Mouse (Mus musculus) spleen, postnatal 4 days (tissue): ENCODE data around the gene Tlr9.

Experiments
- DNase-seq, 2 experiments: peaks; one replicate each; pipeline ENCODE4 v3.0.0; 2022; ENCODE audit warnings: low spot score in 2 of 2

The Tlr9 gene

DNA sequence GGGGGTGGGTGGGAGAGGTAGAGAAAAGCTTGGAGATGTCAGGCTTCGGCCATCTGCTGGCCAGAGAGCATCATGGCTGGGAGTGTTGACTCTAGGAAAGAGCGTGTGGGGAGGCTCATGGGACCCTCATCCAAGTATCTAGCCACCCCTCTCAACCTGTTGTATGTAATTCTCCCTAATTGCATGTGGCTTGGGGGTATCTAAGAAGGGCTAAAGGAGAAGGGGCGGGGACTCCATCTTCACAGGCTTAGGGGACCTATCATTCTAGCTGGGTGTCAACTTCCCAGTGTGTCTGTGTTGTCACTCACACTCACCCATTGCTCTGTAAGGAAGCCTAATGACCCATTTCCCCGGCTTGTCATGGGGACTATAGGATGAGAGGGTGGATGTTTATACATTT lies 9.4 kb downstream of the Tlr9 start:
- DNase-seq, result no peak

DNA sequence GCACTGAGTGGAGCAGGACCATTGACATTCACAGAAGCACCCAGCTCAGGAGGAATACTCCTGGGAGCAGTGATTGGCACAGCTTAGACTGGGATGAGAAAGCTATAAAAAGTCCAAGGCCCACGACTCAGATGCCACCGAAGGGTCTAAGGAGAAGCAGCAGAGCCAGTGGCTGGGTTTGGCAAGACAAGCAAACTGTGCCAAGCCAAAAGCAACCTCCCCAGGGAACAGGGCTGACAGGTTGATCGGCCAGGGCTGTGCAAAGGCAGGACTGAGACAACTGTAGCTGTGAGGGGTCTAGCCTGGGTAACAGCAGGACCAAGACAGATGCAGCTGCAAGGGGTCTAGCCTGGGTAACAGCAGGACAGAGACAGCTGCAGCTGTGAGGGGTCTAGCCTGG lies 10.6 kb downstream of the Tlr9 start:
- DNase-seq, result no peak

DNA sequence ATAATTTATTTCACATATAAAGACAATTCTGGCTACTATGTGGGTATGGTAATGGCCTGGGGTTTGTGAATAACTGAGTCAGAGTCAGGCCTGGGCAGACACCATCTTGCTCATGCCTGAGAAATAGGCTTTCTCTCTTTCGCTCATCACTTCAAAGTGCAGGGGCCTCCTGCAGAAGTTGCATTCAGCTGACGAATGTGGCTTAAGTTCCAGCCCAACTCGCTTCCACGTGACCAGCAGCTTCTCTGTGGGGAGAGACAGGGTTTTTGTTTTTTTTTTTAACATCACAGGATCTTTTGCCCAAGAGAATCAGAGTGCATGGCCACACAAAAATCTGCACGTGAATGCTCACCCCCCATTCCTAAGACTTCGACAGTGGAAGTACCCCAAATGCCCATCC lies 11.6 kb downstream of the Tlr9 start:
- DNase-seq, result no peak

GRCm38 (mm10) chr9:106235194-106235830 lies 12.9 kb downstream of the Tlr9 start:
- no peak for DNase-seq

- DNase-seq, result no peak
Measured at GRCm38 (mm10) chr9:106236156-106236817, 13.9 kb downstream of the Tlr9 start.

DNA sequence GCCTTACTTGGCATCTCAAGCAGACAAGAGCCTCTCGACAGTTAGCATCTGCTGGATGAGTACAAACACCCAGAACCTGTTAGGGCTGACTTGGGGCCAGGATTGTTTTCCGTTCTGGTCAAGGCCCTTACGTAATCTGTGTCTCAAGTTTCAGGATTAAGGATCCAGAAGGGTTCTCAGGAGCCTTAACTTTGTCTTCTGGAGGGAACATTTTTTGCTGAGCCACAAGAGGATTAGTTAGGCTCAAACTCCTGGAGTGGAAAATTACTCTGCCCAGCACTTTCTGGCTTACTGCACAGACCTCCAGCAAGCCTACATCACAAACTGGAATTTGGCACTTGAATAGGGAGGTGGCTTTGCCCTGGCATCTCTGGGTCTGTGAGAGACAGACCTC lies 14.4 kb downstream of the Tlr9 start:
- no peak for DNase-seq

- no peak for DNase-seq
Measured at GRCm38 (mm10) chr9:106237401-106237800, 15.0 kb downstream of the Tlr9 start.

GRCm38 (mm10) chr9:106237878-106238277 lies 15.5 kb downstream of the Tlr9 start:
- no peak for DNase-seq

DNA sequence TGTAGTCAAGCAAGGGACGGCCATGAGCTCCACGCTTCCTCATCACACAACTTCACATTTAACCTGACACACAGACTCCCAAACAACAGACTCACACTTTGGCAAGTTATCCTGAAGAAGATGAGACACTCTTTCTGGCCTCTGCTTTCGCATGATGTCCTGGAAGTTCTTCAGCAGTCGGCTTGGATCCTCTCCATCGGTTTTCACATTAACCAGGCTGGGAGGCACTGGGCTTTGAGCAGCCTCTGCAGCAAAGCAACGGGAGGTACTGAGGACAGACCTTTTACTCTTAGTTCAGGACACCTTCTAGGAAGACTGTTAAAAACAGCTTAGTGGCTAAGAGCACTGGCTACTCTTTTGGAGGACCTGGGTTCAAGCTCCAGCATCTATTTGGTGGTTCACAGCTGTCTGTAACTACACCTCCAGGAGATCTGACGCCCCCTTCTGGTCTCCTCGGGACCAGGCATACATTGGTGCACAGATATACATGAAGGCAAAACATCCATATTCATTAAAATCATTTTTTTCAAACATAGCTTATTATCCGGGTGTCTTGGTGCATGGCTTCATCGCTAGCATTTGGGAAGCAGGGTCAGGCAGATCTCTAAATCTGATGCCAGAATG lies 19.3 kb downstream of the Tlr9 start:
- DNase-seq, result no peak

GRCm38 (mm10) chr9:106242813-106243488 lies 20.6 kb downstream of the Tlr9 start:
- DNase-seq, result no peak

GRCm38 (mm10) chr9:106249550-106249949 lies 27.2 kb downstream of the Tlr9 start:
- no peak for DNase-seq

DNA sequence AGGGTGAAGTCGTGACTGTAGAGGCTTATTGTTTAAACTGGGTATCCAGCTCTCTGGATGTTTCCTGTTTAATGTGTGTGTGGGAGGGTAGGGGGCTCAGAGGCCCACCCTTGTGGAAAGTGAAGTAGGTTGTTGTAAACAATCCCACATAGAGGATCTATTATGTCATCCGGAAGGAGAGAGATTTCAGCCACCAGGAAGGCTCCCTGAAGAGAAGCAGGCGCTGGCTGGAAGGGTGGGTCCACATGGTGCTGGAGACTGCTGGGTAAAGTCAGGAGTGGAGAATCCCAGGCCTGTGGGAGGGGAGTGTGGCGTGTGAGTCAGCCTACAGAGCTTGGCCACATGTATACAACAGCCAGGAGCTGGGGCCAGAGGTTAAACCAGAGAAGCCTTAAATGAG lies 27.8 kb downstream of the Tlr9 start:
- no peak for DNase-seq

GRCm38 (mm10) chr9:106251066-106251465 lies 28.7 kb downstream of the Tlr9 start:
- DNase-seq, result no peak

DNA sequence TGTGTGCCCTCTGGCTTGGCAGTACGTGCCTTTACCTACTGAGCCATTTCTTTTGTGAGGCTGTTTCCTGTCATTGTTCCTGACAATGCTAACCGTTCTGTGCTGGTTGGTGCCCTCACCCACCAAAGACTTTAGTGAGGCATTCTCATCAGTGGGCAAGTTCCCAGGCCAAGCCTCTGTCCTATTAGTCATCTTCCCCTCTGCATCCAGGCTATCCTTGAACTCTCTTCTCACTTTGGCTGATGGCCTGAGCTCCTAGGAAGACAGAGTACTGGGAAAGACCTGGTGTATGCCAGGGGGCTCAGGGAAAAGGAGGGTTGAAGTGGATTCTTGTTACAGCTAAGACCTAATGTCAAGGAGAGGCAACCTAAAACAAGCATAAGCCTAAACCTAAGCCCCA lies 31.6 kb downstream of the Tlr9 start:
- DNase-seq, result no peak

GRCm38 (mm10) chr9:106258412-106258811 lies 36.0 kb downstream of the Tlr9 start:
- no peak for DNase-seq

GRCm38 (mm10) chr9:106258990-106259389 lies 36.6 kb downstream of the Tlr9 start:
- no peak for DNase-seq

DNA sequence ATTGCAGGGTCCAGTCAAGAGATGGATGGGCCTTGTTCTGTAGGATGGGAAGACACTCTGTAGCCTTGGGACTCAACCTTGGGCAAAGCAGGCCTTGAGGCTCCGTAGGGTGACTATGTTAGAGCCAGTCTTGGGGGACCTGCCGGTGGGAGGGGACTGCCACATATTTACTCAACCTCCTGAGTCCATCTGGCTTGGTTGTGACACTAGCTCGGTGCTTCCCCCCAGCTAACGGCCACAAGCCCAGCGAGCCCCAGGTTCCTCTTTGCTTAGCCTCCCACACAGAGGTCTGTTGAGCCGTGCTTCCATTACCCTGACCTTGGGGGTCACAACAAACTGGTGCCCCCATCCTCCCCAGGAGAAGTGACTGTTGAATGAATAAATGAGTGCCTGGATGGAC lies 38.7 kb downstream of the Tlr9 start:
- peak in 1 of 2 experiments; percentile 40 for DNase-seq

- DNase-seq, result no peak
Measured at GRCm38 (mm10) chr9:106261491-106261890, 39.1 kb downstream of the Tlr9 start.

DNA sequence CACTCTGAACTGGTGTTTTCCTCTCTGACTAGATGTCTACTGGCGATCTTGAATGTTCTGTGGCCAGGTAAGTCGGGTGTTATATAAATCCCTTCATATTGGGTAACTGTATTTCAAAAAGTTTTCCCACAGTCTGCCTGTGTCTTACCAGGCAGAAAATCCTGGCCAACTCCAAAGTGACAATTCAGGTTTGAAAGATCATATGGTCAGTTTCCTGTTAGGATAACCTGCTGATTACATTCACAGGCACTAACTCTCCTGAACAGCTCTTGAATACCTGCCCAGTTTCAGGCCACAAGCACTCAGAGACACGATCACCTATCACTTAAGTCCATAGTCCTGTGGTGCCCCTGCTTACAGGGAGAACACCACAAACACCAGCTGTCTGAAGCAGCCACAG lies 39.7 kb downstream of the Tlr9 start:
- no peak for DNase-seq

DNA sequence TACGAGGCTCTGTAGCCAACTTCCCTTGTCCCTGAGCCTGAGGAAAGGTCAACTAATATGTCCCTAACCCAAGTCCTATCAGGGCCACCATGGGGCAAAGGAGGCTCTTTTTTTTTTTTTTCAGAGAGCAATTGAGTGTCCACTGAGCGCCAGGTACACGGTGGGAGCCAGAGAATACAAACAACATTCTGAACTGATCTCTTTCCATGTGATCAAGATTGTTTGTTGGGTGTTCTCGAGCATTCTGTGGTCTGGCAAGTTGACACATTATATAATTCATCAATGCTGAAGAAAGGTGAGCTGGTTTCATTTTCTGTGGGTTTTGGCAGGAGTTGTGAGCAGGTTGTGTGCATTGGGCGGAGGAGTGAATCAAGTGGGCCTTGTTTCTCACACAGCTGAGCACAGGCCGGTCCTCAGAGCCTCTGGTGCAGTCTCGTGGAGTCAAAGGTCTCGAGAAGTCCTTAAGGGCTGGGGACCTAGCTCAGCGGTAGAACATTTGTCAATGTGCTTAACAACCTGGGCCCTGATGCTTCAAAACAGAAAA lies 41.1 kb downstream of the Tlr9 start:
- DNase-seq, result no peak

DNA sequence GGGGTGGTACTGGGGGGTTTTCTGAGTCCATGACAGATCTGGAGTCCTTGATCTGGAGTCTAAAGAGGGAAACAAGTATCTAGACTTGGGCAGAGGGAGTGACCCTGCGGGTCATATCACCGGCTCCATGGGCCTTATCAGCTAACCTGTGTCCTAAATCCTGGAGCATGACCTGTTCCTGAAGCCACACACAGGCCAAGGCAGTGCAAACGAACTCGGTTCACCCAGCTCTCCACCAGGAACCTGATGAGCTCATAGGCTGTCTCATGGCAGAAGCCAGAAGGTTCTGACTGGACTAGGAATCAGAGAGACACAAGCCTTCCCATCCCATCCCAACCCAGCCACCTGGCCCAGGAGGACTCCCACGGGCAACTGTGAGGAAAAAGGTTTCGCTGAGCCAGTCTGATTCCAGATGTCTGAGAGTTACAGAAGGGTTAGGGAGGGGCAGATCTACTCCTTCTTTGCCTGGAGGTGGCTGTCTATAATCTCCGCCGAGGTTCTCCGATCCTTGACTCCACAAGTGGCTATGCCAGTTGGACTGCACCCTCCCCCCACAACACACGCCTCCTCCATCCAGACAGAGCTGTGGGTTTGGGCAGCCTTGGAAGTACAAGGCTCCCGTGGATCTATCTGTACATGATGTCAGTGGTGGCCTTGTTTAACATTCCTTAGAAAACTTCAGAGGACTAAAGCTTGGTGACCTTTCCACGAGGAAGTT lies 43.1 kb downstream of the Tlr9 start:
- no peak for DNase-seq
